Mouse (Mus musculus) liver, adult 2 months (tissue): ENCODE data around the gene Tbx15.

Source experiments
- CTCF ChIP-seq: fragments of 200-500 bp; IDR thresholded peaks from 2 replicates; pipeline ENCODE4 v1.5.1; 2011; ENCODE audit warnings: low read depth, low read length, control low read depth
- POLR2A ChIP-seq: fragments of 200-500 bp; IDR thresholded peaks from 2 replicates; pipeline ENCODE4 v1.6.1; 2011; ENCODE audit warnings: low read length, control low read depth; ENCODE audit not compliant: insufficient read depth; ENCODE audit errors: extremely low read depth

- TF ChIP-seq POLR2A (no peak), CTCF (no peak)
These were observed 99.8 kb downstream of the Tbx15 start for GRCm38 (mm10) chr3:99340021-99340420.
